Mouse (Mus musculus): ENCODE measurements around the gene Vmn1r30. TPM values are rescaled to one million over a fixed set of nuclear protein-coding genes. Genes with fewer than 3 reads are reported as not detected.

Gene Vmn1r30
- total RNA-seq (2014; rRNA removed) (not detected in 2 replicates), polyA plus RNA-seq (2015; fragmentation: Nextera tagmentation; extraction: Ambion mirVana) (not detected in 2 replicates)

DNA sequence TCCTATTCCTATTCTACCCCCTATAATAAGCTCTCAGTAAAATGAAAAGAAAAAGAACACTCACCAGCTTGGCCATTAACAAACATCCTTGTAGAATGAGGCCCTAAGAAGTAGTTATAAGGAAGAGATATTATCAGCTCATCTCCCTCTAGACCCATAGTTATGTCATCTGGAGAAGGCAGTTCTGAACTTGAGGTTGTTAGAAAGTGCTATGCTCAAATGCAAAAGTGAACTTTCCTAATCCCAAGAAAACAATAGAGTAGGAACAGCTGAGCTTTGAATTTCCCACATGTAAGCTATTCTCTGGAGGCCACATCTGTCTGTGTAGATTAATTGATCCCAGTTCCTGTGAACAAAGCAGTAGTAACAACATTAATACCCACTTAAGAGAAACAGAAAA lies at the start of gene Vmn1r30:
Gene Vmn1r30, minus strand, starts transcription at position 101 of the 400 bp plus-strand sequence.
- Histone ChIP-seq H3K27ac (no peak within 1 kb of the TSS), H3K36me3 (ENCODE audit: insufficient read depth, low read length) (no peaks in the 10 kb centered on the region), H3K27me3 (ENCODE audit: insufficient read depth, low read length) (no peaks in the 10 kb centered on the region), H3K4me1 (ENCODE audit: insufficient read depth, low read length) (no peaks in the 10 kb centered on the region), H3K9ac (replicated peaks; ENCODE audit: low read length) (no peak within 1 kb of the TSS), H3K4me2 (ENCODE audit: low read depth, low read length) (no peak within 1 kb of the TSS), H3K9me3 (ENCODE audit: low read length) (no peaks in the 10 kb centered on the region), H3K4me3 (ENCODE audit: low read length) (no peak within 1 kb of the TSS)
- no peak for TF ChIP-seq CTCF (IDR thresholded peaks at IDR 0.05; ENCODE audit: low read depth)
- no peak for ATAC-seq
- DNase-seq (ENCODE audit: low spot score): no peak

DNA sequence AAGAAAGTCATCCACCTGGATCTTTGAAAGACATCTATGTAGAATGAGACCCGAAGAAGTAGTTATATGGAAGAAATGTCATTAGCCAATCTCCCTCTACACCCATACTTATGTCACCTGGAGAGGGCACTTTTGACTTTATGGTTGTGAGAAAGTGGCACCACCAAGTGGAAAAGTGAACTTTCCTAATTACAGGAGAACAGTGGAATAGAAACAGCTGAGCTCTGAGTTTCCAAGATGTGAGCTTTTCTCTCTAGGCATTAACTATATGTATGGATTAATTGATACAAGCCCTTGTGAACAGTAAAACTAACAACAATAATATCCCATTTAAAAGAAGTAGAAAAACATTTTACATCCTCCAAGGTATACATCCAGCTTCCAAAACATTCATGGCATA lies 32.0 kb upstream of the Vmn1r30 start, which contains the start of gene Vmn1r31:
Gene Vmn1r31, minus strand, starts transcription at position 101 of the 400 bp plus-strand sequence.
- WGBS: 91% methylated on average over 1 of the region's 1 CpGs
- Histone ChIP-seq H3K9ac (replicated peaks; ENCODE audit: low read length) (no peak within 1 kb of the TSS), H3K27ac (no peak within 1 kb of the TSS), H3K4me1 (ENCODE audit: insufficient read depth, low read length) (no peaks in the 10 kb centered on the region), H3K4me2 (ENCODE audit: low read depth, low read length) (no peak within 1 kb of the TSS), H3K27me3 (ENCODE audit: insufficient read depth, low read length) (no peaks in the 10 kb centered on the region), H3K9me3 (ENCODE audit: low read length) (no peaks in the 10 kb centered on the region), H3K4me3 (ENCODE audit: low read length) (no peak within 1 kb of the TSS), H3K36me3 (ENCODE audit: insufficient read depth, low read length) (no peaks in the 10 kb centered on the region)
- no peak for DNase-seq (ENCODE audit: low spot score)
- ATAC-seq: no peak
- no peak for TF ChIP-seq CTCF (IDR thresholded peaks at IDR 0.05; ENCODE audit: low read depth)

Other genes with a start within 250 kb of the Vmn1r30 start
- not detected in 2 replicates for gene Vmn1r27, start 224.6 kb downstream of the Vmn1r30 start, total RNA-seq (2014; rRNA removed)
- gene Vmn1r27, start 224.6 kb downstream of the Vmn1r30 start, polyA plus RNA-seq (2015; fragmentation: Nextera tagmentation; extraction: Ambion mirVana): not detected in 2 replicates
- gene Vmn1r28, start 181.3 kb downstream of the Vmn1r30 start, total RNA-seq (2014; rRNA removed): not detected in 2 replicates
- gene Vmn1r28, start 181.3 kb downstream of the Vmn1r30 start, polyA plus RNA-seq (2015; fragmentation: Nextera tagmentation; extraction: Ambion mirVana): not detected in 2 replicates
- not detected in 2 replicates for gene Vmn1r29, start 141.8 kb downstream of the Vmn1r30 start, total RNA-seq (2014; rRNA removed)
- gene Vmn1r29, start 141.8 kb downstream of the Vmn1r30 start, polyA plus RNA-seq (2015; fragmentation: Nextera tagmentation; extraction: Ambion mirVana): not detected in 2 replicates
- not detected in 2 replicates for gene Vmn1r31, start 31.9 kb upstream of the Vmn1r30 start, total RNA-seq (2014; rRNA removed)
- not detected in 2 replicates for gene Vmn1r31, start 31.9 kb upstream of the Vmn1r30 start, polyA plus RNA-seq (2015; fragmentation: Nextera tagmentation; extraction: Ambion mirVana)
- gene Abcg2, start 141.1 kb upstream of the Vmn1r30 start, total RNA-seq (2014; rRNA removed): 18.3 and 30.3 TPM in 2 replicates
- 33.1 and 38.6 TPM in 2 replicates for gene Abcg2, start 141.1 kb upstream of the Vmn1r30 start, polyA plus RNA-seq (2015; fragmentation: Nextera tagmentation; extraction: Ambion mirVana)

All from hindbrain, postnatal 0 days (tissue).